Mouse (Mus musculus): ENCODE results near the gene Aldh4a1. TPM values are rescaled to one million over a fixed set of nuclear protein-coding genes. Genes with fewer than 3 reads are reported as not detected.

Aldh4a1 gene
- polyA plus RNA-seq, 1 experiment, result 6.7 TPM

GRCm38 (mm10) chr4:139624706-139625105, 2.0 kb downstream of the Aldh4a1 start:
- no peak overlapping the region for H3K4me3 ChIP-seq (ENCODE audit: insufficient read depth, poor library complexity, severe bottlenecking)
- TF ChIP-seq CTCF (IDR thresholded peaks at IDR 0.05; ENCODE audit: control insufficient read depth, insufficient read depth, insufficient read length) (no peak), MYOD1 (IDR thresholded peaks at IDR 0.05; ENCODE audit: control insufficient read depth, insufficient read length, low read depth) (no peak), MAX (IDR thresholded peaks at IDR 0.05) (no peak), MYOG (IDR thresholded peaks at IDR 0.05; ENCODE audit: control insufficient read depth, extremely low read depth, insufficient read length) (no peak), FOSL1 (IDR thresholded peaks at IDR 0.05; ENCODE audit: insufficient read depth, low read length, poor library complexity, severe bottlenecking) (no peak), CEBPB (IDR thresholded peaks at IDR 0.05; ENCODE audit: low read depth) (no peak), USF1 (IDR thresholded peaks at IDR 0.05; ENCODE audit: low read depth) (no peak)

GRCm38 (mm10) chr4:139627361-139627760, 4.7 kb downstream of the Aldh4a1 start:
- H3K79me2 ChIP-seq (ENCODE audit: control insufficient read depth, insufficient read depth), result no peaks in the 10 kb centered on the region
- TF ChIP-seq MYOG (IDR thresholded peaks at IDR 0.05; ENCODE audit: control insufficient read depth, extremely low read depth, insufficient read length), result no peak
- TF ChIP-seq MYOD1 (IDR thresholded peaks at IDR 0.05; ENCODE audit: control insufficient read depth, insufficient read length, low read depth), result no peak
- TF ChIP-seq CTCF (IDR thresholded peaks at IDR 0.05; ENCODE audit: control insufficient read depth, insufficient read depth, insufficient read length), result no peak
- no peak for TF ChIP-seq MAX (IDR thresholded peaks at IDR 0.05)
- TF ChIP-seq FOSL1 (IDR thresholded peaks at IDR 0.05; ENCODE audit: insufficient read depth, low read length, poor library complexity, severe bottlenecking), result no peak
- no peak for TF ChIP-seq USF1 (IDR thresholded peaks at IDR 0.05; ENCODE audit: low read depth)
- no peak for TF ChIP-seq CEBPB (IDR thresholded peaks at IDR 0.05; ENCODE audit: low read depth)
- no peak overlapping the region for H3ac ChIP-seq (ENCODE audit: control insufficient read depth, insufficient read length, low read depth)
- no peaks in the 10 kb centered on the region for H3K36me3 ChIP-seq (ENCODE audit: control insufficient read depth, insufficient read depth)
- no peaks in the 10 kb centered on the region for H3K27me3 ChIP-seq (ENCODE audit: control insufficient read depth, insufficient read depth, insufficient read length)
- no peak overlapping the region for H3K4me3 ChIP-seq (ENCODE audit: insufficient read depth, poor library complexity, severe bottlenecking)
- H3K79me3 ChIP-seq (ENCODE audit: low read depth), result no peaks in the 10 kb centered on the region

More at GRCm38 (mm10) chr4:139624706-139625105, 2.0 kb downstream of the Aldh4a1 start:
- H3K27me3 ChIP-seq (ENCODE audit: control insufficient read depth, insufficient read depth, insufficient read length), result no peaks in the 10 kb centered on the region
- H3K79me3 ChIP-seq (ENCODE audit: low read depth), result no peaks in the 10 kb centered on the region
- H3K79me2 ChIP-seq (ENCODE audit: control insufficient read depth, insufficient read depth), result no peaks in the 10 kb centered on the region
- no peak overlapping the region for H3ac ChIP-seq (ENCODE audit: control insufficient read depth, insufficient read length, low read depth)
- H3K36me3 ChIP-seq (ENCODE audit: control insufficient read depth, insufficient read depth), result no peaks in the 10 kb centered on the region

GRCm38 (mm10) chr4:139630171-139630570, 7.5 kb downstream of the Aldh4a1 start:
- TF ChIP-seq MYOG (IDR thresholded peaks at IDR 0.05; ENCODE audit: control insufficient read depth, extremely low read depth, insufficient read length) (no peak), CEBPB (IDR thresholded peaks at IDR 0.05; ENCODE audit: low read depth) (no peak), USF1 (IDR thresholded peaks at IDR 0.05; ENCODE audit: low read depth) (no peak), FOSL1 (IDR thresholded peaks at IDR 0.05; ENCODE audit: insufficient read depth, low read length, poor library complexity, severe bottlenecking) (no peak), MYOD1 (IDR thresholded peaks at IDR 0.05; ENCODE audit: control insufficient read depth, insufficient read length, low read depth) (no peak), CTCF (IDR thresholded peaks at IDR 0.05; ENCODE audit: control insufficient read depth, insufficient read depth, insufficient read length) (no peak), MAX (IDR thresholded peaks at IDR 0.05) (no peak)
- no peaks in the 10 kb centered on the region for H3K79me2 ChIP-seq (ENCODE audit: control insufficient read depth, insufficient read depth)
- no peak overlapping the region for H3ac ChIP-seq (ENCODE audit: control insufficient read depth, insufficient read length, low read depth)
- no peaks in the 10 kb centered on the region for H3K36me3 ChIP-seq (ENCODE audit: control insufficient read depth, insufficient read depth)
- H3K4me3 ChIP-seq (ENCODE audit: insufficient read depth, poor library complexity, severe bottlenecking), result no peak overlapping the region
- no peaks in the 10 kb centered on the region for H3K27me3 ChIP-seq (ENCODE audit: control insufficient read depth, insufficient read depth, insufficient read length)
- no peaks in the 10 kb centered on the region for H3K79me3 ChIP-seq (ENCODE audit: low read depth)

- Histone ChIP-seq H3ac (ENCODE audit: control insufficient read depth, insufficient read length, low read depth) (no peak overlapping the region), H3K4me3 (ENCODE audit: insufficient read depth, poor library complexity, severe bottlenecking) (no peak overlapping the region), H3K79me3 (ENCODE audit: low read depth) (no peaks in the 10 kb centered on the region), H3K36me3 (ENCODE audit: control insufficient read depth, insufficient read depth) (no peaks in the 10 kb centered on the region), H3K27me3 (ENCODE audit: control insufficient read depth, insufficient read depth, insufficient read length) (no peaks in the 10 kb centered on the region), H3K79me2 (ENCODE audit: control insufficient read depth, insufficient read depth) (no peaks in the 10 kb centered on the region)
- no peak for TF ChIP-seq FOSL1 (IDR thresholded peaks at IDR 0.05; ENCODE audit: insufficient read depth, low read length, poor library complexity, severe bottlenecking)
- no peak for TF ChIP-seq CTCF (IDR thresholded peaks at IDR 0.05; ENCODE audit: control insufficient read depth, insufficient read depth, insufficient read length)
- TF ChIP-seq MYOD1 (IDR thresholded peaks at IDR 0.05; ENCODE audit: control insufficient read depth, insufficient read length, low read depth), result no peak
- no peak for TF ChIP-seq CEBPB (IDR thresholded peaks at IDR 0.05; ENCODE audit: low read depth)
- no peak for TF ChIP-seq USF1 (IDR thresholded peaks at IDR 0.05; ENCODE audit: low read depth)
- TF ChIP-seq MYOG (IDR thresholded peaks at IDR 0.05; ENCODE audit: control insufficient read depth, extremely low read depth, insufficient read length), result no peak
- TF ChIP-seq MAX (IDR thresholded peaks at IDR 0.05), result no peak
Measured at GRCm38 (mm10) chr4:139631141-139631540, 8.5 kb downstream of the Aldh4a1 start.

- no peak overlapping the region for H3K4me3 ChIP-seq (ENCODE audit: insufficient read depth, poor library complexity, severe bottlenecking)
- H3K79me3 ChIP-seq (ENCODE audit: low read depth), result no peaks in the 10 kb centered on the region
- no peaks in the 10 kb centered on the region for H3K36me3 ChIP-seq (ENCODE audit: control insufficient read depth, insufficient read depth)
- no peaks in the 10 kb centered on the region for H3K27me3 ChIP-seq (ENCODE audit: control insufficient read depth, insufficient read depth, insufficient read length)
- TF ChIP-seq MYOD1 (IDR thresholded peaks at IDR 0.05; ENCODE audit: control insufficient read depth, insufficient read length, low read depth) (no peak), MAX (IDR thresholded peaks at IDR 0.05) (no peak), CEBPB (IDR thresholded peaks at IDR 0.05; ENCODE audit: low read depth) (no peak), MYOG (IDR thresholded peaks at IDR 0.05; ENCODE audit: control insufficient read depth, extremely low read depth, insufficient read length) (no peak), CTCF (IDR thresholded peaks at IDR 0.05; ENCODE audit: control insufficient read depth, insufficient read depth, insufficient read length) (no peak), FOSL1 (IDR thresholded peaks at IDR 0.05; ENCODE audit: insufficient read depth, low read length, poor library complexity, severe bottlenecking) (no peak), USF1 (IDR thresholded peaks at IDR 0.05; ENCODE audit: low read depth) (no peak)
- no peaks in the 10 kb centered on the region for H3K79me2 ChIP-seq (ENCODE audit: control insufficient read depth, insufficient read depth)
- no peak overlapping the region for H3ac ChIP-seq (ENCODE audit: control insufficient read depth, insufficient read length, low read depth)
Measured at GRCm38 (mm10) chr4:139631569-139632253, 9.0 kb downstream of the Aldh4a1 start.

Measured in C2C12 (cell line).